Mouse (Mus musculus): ENCODE results near the gene Polr2h. TPM values are rescaled to one million over a fixed set of nuclear protein-coding genes. Genes with fewer than 3 reads are reported as not detected.

Gene Polr2h
- polyA plus RNA-seq, 1 experiment from 2014 or later = 27.5 TPM

DNA sequence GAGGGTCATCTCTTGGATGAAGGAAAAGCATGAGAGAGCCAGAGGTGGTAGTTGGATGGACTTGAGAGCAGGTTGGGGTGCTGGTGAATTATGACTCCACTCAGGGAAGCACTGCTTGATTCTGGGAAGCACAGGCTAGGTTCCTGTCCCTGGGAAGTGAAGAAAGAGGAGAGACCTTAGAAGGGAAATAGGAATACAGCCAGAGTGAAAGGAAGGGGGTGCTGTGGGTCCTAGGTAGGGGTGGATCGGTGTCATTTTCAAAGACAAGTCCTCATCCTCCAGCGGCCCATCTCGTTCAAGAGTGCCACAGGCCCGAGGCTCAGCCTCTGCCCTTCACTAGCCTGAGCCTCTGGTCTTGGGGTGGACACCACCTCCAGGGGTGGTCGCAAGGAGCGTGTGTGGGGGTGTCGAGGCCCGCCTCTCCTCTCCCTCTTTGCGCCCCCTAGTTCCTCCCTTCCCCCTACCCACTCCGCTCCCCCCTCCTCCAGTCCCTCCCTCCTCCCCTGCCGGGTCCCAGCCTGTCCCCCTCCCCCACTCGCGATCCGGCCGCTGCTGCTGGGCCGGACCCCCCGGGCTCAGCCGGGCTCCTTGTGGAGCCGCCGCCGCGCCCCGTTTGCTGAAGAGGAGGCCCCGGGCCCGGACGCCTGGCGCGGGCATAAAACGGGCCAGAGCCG, 14.9 kb downstream of the Polr2h start:
- DNase-seq (no peak), ATAC-seq (0 out of 2 replicates have a peak, but pooled peaks have one; percentile 1)
- Histone ChIP-seq H3K27ac (ENCODE audit: low read depth) (peak overlapping the region; percentile 66), H3K4me3 (ENCODE audit: low read depth, low read length) (peak overlapping the region; percentile 58), H3K27me3 (ENCODE audit: insufficient read depth, low read length) (peaks cover 48% of the 10 kb centered on the region), H3K9ac (replicated peaks) (peak overlapping the region; percentile 60), H3K4me1 (ENCODE audit: insufficient read depth) (peaks cover 23% of the 10 kb centered on the region), H3K4me2 (ENCODE audit: low read depth, low read length) (peak overlapping the region; percentile 92), H3K36me3 (replicated peaks; ENCODE audit: insufficient read depth, low read length) (no peaks in the 10 kb centered on the region), H3K9me3 (ENCODE audit: low read length) (no peaks in the 10 kb centered on the region)
- TF ChIP-seq EP300 (IDR thresholded peaks at IDR 0.05; ENCODE audit: low read depth) (no peak), CTCF (IDR thresholded peaks at IDR 0.05; ENCODE audit: low read depth) (no peak)
- WGBS (ENCODE audit: insufficient replicate concordance) = 4% methylated on average over 19 of the region's 30 CpGs

DNA sequence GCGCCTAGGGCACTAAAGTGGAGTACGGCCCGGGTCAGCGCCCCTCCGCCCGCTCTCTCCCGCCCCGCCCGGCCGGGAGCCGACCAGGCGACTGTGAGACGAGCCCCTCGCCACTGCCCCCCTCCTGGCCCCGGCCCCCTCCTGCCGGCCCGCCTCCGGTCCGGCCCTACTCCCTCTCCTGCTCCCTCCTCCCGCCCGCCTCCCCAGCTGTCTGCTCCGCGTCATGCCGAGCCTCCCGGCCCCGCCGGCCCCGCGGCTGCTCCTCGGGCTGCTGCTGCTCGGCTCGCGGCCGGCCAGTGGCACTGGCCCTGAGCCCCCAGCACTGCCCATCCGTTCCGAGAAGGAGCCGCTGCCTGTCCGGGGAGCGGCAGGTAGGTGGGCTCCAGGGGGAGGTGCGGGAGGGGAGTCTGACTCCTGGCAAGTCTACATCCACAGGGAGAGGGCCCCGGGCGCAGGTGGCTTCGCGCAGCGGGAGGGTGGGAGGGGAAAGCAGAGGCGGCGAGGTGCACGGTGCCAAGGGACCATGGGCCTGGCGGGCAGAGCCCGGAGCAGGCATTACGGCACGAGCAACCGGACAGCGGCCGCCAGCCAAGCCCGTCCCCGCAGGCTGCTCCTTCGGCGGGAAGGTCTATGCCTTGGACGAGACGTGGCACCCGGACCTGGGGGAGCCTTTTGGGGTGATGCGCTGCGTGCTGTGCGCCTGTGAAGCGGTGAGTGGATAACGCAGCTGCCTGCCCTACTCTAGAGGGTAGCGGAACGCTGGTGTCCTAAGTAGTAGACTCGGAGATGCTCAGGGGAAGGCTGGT, 15.7 kb downstream of the Polr2h start, which contains the start of gene Chrd:
Chrd (plus strand) TSS at position 203 of the 806 bp plus-strand sequence.
- ATAC-seq (peak; percentile 37; the same call in 1 of the 2 replicates), DNase-seq (peak; percentile 61)
- H3K9me3 ChIP-seq (ENCODE audit: low read length) = no peaks in the 10 kb centered on the region
- H3K36me3 ChIP-seq (replicated peaks; ENCODE audit: insufficient read depth, low read length) = no peaks in the 10 kb centered on the region
- WGBS (ENCODE audit: insufficient replicate concordance) = 2% methylated on average over 39 of the region's 70 CpGs
- H3K9ac ChIP-seq (replicated peaks) = peak within 1 kb of the TSS; percentile 60
- TF ChIP-seq CTCF (IDR thresholded peaks at IDR 0.05; ENCODE audit: low read depth) = no peak
- no peak for TF ChIP-seq EP300 (IDR thresholded peaks at IDR 0.05; ENCODE audit: low read depth)
- peaks cover 48% of the 10 kb centered on the region for H3K27me3 ChIP-seq (ENCODE audit: insufficient read depth, low read length)
- H3K4me1 ChIP-seq (ENCODE audit: insufficient read depth) = peaks cover 22% of the 10 kb centered on the region
- peak within 1 kb of the TSS; percentile 66 for H3K27ac ChIP-seq (ENCODE audit: low read depth)
- H3K4me2 ChIP-seq (ENCODE audit: low read depth, low read length) = peak within 1 kb of the TSS; percentile 92
- peak within 1 kb of the TSS; percentile 58 for H3K4me3 ChIP-seq (ENCODE audit: low read depth, low read length)

DNA sequence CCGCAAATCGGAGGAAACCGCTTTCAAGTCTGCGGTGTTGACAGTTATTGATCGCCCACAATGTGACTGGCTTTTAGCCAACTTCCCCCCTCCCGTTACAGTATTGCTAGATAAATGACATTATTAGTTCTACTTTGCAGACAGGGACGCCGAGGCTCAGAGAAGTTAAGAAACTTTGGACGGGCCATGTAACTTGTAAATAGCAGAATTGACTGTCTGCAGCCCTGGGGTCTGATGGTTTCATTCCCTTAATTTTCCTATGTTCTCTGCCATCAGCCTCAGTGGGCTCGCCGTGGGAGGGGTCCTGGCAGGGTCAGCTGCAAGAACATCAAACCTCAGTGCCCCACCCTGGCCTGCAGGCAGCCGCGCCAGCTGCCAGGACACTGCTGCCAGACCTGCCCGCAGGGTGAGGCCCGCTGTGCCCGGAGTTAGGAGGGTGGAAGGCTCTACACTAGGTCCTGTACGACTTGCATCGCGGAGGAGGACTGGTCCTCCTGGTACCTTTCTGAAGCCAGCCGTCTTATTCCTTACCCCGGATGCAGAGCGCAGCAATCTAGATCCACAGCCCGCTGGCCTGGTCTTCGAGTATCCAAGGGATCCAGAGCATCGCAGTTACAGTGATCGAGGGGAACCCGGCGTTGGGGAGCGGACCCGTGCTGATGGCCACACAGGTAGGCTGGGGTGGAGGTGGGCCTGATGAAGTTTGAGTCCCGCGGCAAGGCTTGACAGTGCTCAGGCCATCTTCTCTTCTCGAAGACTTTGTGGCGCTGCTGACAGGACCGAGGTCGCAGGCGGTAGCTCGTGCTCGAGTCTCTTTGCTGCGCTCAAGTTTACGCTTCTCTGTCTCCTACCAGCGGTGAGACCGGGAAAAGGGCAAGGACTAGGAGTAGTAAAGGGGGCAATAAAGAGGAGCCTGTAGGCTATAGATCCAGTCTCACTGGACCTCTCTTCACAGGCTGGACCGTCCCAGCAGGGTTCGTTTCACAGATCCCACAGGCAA, 16.6 kb downstream of the Polr2h start, which contains the start of gene Thpo:
Thpo (minus strand) TSS at position 781 of the 1,000 bp plus-strand sequence.
- Histone ChIP-seq H3K4me2 (ENCODE audit: low read depth, low read length) (peak within 1 kb of the TSS; percentile 92), H3K9me3 (ENCODE audit: low read length) (no peaks in the 10 kb centered on the region), H3K9ac (replicated peaks) (peak within 1 kb of the TSS; percentile 60), H3K27me3 (ENCODE audit: insufficient read depth, low read length) (peaks cover 48% of the 10 kb centered on the region), H3K27ac (ENCODE audit: low read depth) (no peak within 1 kb of the TSS), H3K4me3 (ENCODE audit: low read depth, low read length) (peak within 1 kb of the TSS; percentile 58), H3K4me1 (ENCODE audit: insufficient read depth) (peaks cover 17% of the 10 kb centered on the region), H3K36me3 (replicated peaks; ENCODE audit: insufficient read depth, low read length) (no peaks in the 10 kb centered on the region)
- 10% methylated on average over 45 of the region's 45 CpGs for WGBS (ENCODE audit: insufficient replicate concordance)
- ATAC-seq (no peak), DNase-seq (peak; percentile 40)
- TF ChIP-seq EP300 (IDR thresholded peaks at IDR 0.05; ENCODE audit: low read depth) (no peak), CTCF (IDR thresholded peaks at IDR 0.05; ENCODE audit: low read depth) (no peak)

- TF ChIP-seq EP300 (IDR thresholded peaks at IDR 0.05; ENCODE audit: low read depth) (no peak), CTCF (IDR thresholded peaks at IDR 0.05; ENCODE audit: low read depth) (no peak)
- DNase-seq (no peak), ATAC-seq (no peak)
- H3K36me3 ChIP-seq (replicated peaks; ENCODE audit: insufficient read depth, low read length) = no peaks in the 10 kb centered on the region
- H3K9me3 ChIP-seq (ENCODE audit: low read length) = no peaks in the 10 kb centered on the region
- H3K4me1 ChIP-seq (ENCODE audit: insufficient read depth) = peaks cover 16% of the 10 kb centered on the region
- H3K4me2 ChIP-seq (ENCODE audit: low read depth, low read length) = no peak overlapping the region
- peaks cover 48% of the 10 kb centered on the region for H3K27me3 ChIP-seq (ENCODE audit: insufficient read depth, low read length)
- WGBS (ENCODE audit: insufficient replicate concordance) = 63% methylated on average over 5 of the region's 5 CpGs
- H3K27ac ChIP-seq (ENCODE audit: low read depth) = no peak overlapping the region
- no peak overlapping the region for H3K9ac ChIP-seq (replicated peaks)
- H3K4me3 ChIP-seq (ENCODE audit: low read depth, low read length) = no peak overlapping the region
These were observed 18.2 kb downstream of the Polr2h start for GRCm38 (mm10) chr16:20735651-20736050.

GRCm38 (mm10) chr16:20736168-20736567, 18.7 kb downstream of the Polr2h start:
- TF ChIP-seq EP300 (IDR thresholded peaks at IDR 0.05; ENCODE audit: low read depth) (no peak), CTCF (IDR thresholded peaks at IDR 0.05; ENCODE audit: low read depth) (no peak)
- no peaks in the 10 kb centered on the region for H3K36me3 ChIP-seq (replicated peaks; ENCODE audit: insufficient read depth, low read length)
- no peaks in the 10 kb centered on the region for H3K9me3 ChIP-seq (ENCODE audit: low read length)
- H3K27me3 ChIP-seq (ENCODE audit: insufficient read depth, low read length) = peaks cover 48% of the 10 kb centered on the region
- DNase-seq (no peak), ATAC-seq (no peak)
- 75% methylated on average over 7 of the region's 7 CpGs for WGBS (ENCODE audit: insufficient replicate concordance)
- no peak overlapping the region for H3K4me2 ChIP-seq (ENCODE audit: low read depth, low read length)
- H3K9ac ChIP-seq (replicated peaks) = no peak overlapping the region
- H3K4me3 ChIP-seq (ENCODE audit: low read depth, low read length) = no peak overlapping the region
- peaks cover 13% of the 10 kb centered on the region for H3K4me1 ChIP-seq (ENCODE audit: insufficient read depth)
- no peak overlapping the region for H3K27ac ChIP-seq (ENCODE audit: low read depth)

All from liver, postnatal 0 days (tissue).